Mouse (Mus musculus) left cerebral cortex, adult 2 months (tissue): ENCODE results near the gene Mc1r. TPM values are rescaled to one million over a fixed set of nuclear protein-coding genes. Genes with fewer than 3 reads are reported as not detected.
"Not testable (repeated sequence)": the region's sequence is repeated elsewhere in the genome, so short reads cannot be mapped to it uniquely, and the experiment has no call there.

Source experiments
- DNase-seq, 2 experiments: peaks; one replicate each; pipeline ENCODE4 v3.0.0; 2021 to 2022; ENCODE audit warnings: low spot score in 2 of 2, mixed read lengths in 1 of 2; ENCODE audit errors: extremely low spot score in 1 of 2
- H3K27ac ChIP-seq: fragments of 200-600 bp; 2 replicates; pipeline ENCODE4 v1.8.1; 2022
- H3K4me3 ChIP-seq: fragments of 200-600 bp; 2 replicates; pipeline ENCODE4 v1.8.1; 2022
- CTCF ChIP-seq: fragments of 200-600 bp; IDR thresholded peaks from 2 replicates; pipeline ENCODE4 v1.8.1; 2022; ENCODE audit warnings: antibody characterized with exemption, mild to moderate bottlenecking, moderate library complexity
- intact Hi-C: fragments of 180-260 bp; cut with DNase I; formaldehyde crosslinking; loops from one replicate; pipeline ENCODE4 v1.15.1; 2025
- total RNA-seq, 2 experiments: library from RNA; stranded (reverse); gene quantifications; 2 replicates each; pipeline ENCODE4 v1.2.3; 2021

Mc1r gene
- total RNA-seq, 2 experiments from 2014 or later: 0.18 to 0.19 TPM

GRCm38 (mm10) chr8:123423441-123423840 is 16.5 kb downstream of the Mc1r start, which contains the start of gene Def8:
TSS of gene Def8 (plus strand) at chr8:123423527.
- Histone ChIP-seq H3K27ac (peak within 1 kb of the TSS; percentile 5; the same call in 1 of the 2 replicates), H3K4me3 (no peak within 1 kb of the TSS)
- no peak for DNase-seq
- TF ChIP-seq CTCF: no peak
- intact Hi-C loops: no loop called here

GRCm38 (mm10) chr8:123426511-123427509 is 19.9 kb downstream of the Mc1r start:
- Histone ChIP-seq H3K4me3 (no peak overlapping the region), H3K27ac (no peak overlapping the region)
- no peak for TF ChIP-seq CTCF
- intact Hi-C loops: no loop called here
- no peak for DNase-seq

- Histone ChIP-seq H3K4me3 (no peak overlapping the region), H3K27ac (no peak overlapping the region)
- intact Hi-C loops: no loop called here
- no peak for TF ChIP-seq CTCF
- no peak for DNase-seq
These were observed 20.9 kb downstream of the Mc1r start for GRCm38 (mm10) chr8:123427639-123428275.

- no peak for TF ChIP-seq CTCF
- intact Hi-C loops: no loop called here
- no peak overlapping the region for H3K27ac ChIP-seq
- DNase-seq: no peak
- H3K4me3 ChIP-seq: no peak overlapping the region
These were observed 21.5 kb downstream of the Mc1r start for GRCm38 (mm10) chr8:123428343-123428893.

- intact Hi-C loops: no loop called here
- no peak overlapping the region for H3K4me3 ChIP-seq
- no peak for TF ChIP-seq CTCF
- DNase-seq: no peak
- H3K27ac ChIP-seq: no peak overlapping the region
These were observed 22.2 kb downstream of the Mc1r start for GRCm38 (mm10) chr8:123428939-123429721.

- DNase-seq, intact Hi-C loops, H3K4me3 ChIP-seq, H3K27ac ChIP-seq: not testable (repeated sequence)
These were observed 22.8 kb downstream of the Mc1r start for GRCm38 (mm10) chr8:123429722-123430013.

- H3K4me3 ChIP-seq, DNase-seq, H3K27ac ChIP-seq, intact Hi-C loops: not testable (repeated sequence)
These were observed 24.0 kb downstream of the Mc1r start for GRCm38 (mm10) chr8:123430936-123431335.

- intact Hi-C loops: no loop called here
- no peak for DNase-seq
- Histone ChIP-seq H3K4me3 (no peak overlapping the region), H3K27ac (no peak overlapping the region)
- TF ChIP-seq CTCF: no peak
These were observed 24.9 kb downstream of the Mc1r start for GRCm38 (mm10) chr8:123431616-123432365.

- no peak for DNase-seq
- Histone ChIP-seq H3K4me3 (no peak overlapping the region), H3K27ac (no peak overlapping the region)
- intact Hi-C loops: no loop called here
- TF ChIP-seq CTCF: no peak
These were observed 25.5 kb downstream of the Mc1r start for GRCm38 (mm10) chr8:123432381-123432780.

- H3K4me3 ChIP-seq, intact Hi-C loops, H3K27ac ChIP-seq, DNase-seq: not testable (repeated sequence)
These were observed 26.5 kb downstream of the Mc1r start for GRCm38 (mm10) chr8:123433241-123433974.
